Mouse (Mus musculus): ENCODE measurements around the gene Esam. TPM values are rescaled to one million over a fixed set of nuclear protein-coding genes. Genes with fewer than 3 reads are reported as not detected.
A peak's percentile ranks its signal among the peaks of the same experiment; 100 is the strongest.

The Esam gene
- polyA plus RNA-seq, 1 experiment from 2014 or later = 83.1 TPM

- ATAC-seq (no peak), DNase-seq (ENCODE audit: low read depth, low spot score) (no peak)
- TF ChIP-seq CTCF (IDR thresholded peaks at IDR 0.05) = no peak
- no peaks in the 10 kb centered on the region for H3K27me3 ChIP-seq
- in situ Hi-C loops (cut with MboI; ENCODE audit: low pct_unique_long_range_greater_than_20kb) = loop anchor here (5.0 kb wide), 1 partner anchor 66 kb away; no protein-coding TSS in a partner anchor
- CTCF ChIA-PET = interaction anchor here (0.7 to 2.6 kb wide), 4 partner anchors 14 to 97 kb away, joined by 3 to 11 read pairs (median 3); no protein-coding TSS in a partner anchor
- POLR2A ChIA-PET = interaction anchor here (1.5 kb wide), 1 partner anchor 12 kb away, joined by 3 read pairs; no protein-coding TSS in a partner anchor
Observed at GRCm38 (mm10) chr9:37528225-37528970, 520 bp downstream of the Esam start.

DNA sequence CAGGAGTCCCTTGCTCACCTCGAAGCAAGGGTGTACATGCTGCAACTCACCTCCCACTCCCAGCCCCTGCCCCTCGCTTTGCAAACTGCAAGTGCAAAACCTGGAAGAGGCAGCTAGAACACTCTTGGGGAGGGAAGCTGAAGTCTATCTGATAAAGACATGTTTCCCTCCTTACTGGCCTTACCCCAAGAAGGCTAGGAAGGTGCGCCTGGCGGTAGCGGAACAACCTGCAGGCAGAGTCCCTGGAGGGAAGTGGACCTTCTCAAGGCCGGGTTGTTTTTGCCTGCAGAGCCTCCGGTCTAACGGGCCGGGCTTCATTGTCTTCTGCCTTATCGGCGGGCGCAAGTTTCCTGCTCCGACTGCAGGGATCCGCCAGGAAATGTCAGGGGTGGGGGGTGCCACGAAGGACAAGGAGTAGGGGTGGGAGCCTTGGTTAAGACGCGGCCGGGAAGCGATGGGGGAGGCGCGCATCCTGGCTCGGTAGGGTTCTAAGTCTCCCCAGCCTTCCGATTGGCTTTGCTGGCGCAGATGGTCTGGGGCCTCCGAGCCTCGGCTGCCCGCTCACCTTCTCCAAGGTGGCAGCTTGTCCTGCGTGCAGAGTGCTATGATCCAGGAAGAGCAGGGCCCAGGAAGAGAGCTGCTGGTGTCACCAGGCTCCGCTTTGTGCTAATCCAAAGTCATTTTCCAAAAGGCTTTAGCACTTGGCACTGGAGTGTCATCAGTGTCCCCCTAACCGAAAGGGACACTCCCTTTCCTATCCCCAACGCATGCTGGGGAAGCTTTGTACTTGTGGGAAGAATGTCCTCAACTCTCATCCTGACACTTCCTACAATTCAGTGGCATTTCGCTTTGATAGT lies 2.4 kb downstream of the Esam start:
- CTCF ChIA-PET = interaction anchor here (1.2 to 2.6 kb wide), 4 partner anchors 14 to 67 kb away, joined by 3 to 11 read pairs (median 4); no protein-coding TSS in a partner anchor
- no peaks in the 10 kb centered on the region for H3K27me3 ChIP-seq
- DNase-seq (ENCODE audit: low read depth, low spot score) = no peak
- in situ Hi-C loops (cut with MboI; ENCODE audit: low pct_unique_long_range_greater_than_20kb) = no loop called here
- TF ChIP-seq CTCF (IDR thresholded peaks at IDR 0.05) = no peak
- peak; percentile 6 for ATAC-seq
- POLR2A ChIA-PET = interaction anchor here (0.7 kb wide), 1 partner anchor 41 kb away, joined by 3 read pairs; the partner anchor contains the start of gene Msantd2

DNA sequence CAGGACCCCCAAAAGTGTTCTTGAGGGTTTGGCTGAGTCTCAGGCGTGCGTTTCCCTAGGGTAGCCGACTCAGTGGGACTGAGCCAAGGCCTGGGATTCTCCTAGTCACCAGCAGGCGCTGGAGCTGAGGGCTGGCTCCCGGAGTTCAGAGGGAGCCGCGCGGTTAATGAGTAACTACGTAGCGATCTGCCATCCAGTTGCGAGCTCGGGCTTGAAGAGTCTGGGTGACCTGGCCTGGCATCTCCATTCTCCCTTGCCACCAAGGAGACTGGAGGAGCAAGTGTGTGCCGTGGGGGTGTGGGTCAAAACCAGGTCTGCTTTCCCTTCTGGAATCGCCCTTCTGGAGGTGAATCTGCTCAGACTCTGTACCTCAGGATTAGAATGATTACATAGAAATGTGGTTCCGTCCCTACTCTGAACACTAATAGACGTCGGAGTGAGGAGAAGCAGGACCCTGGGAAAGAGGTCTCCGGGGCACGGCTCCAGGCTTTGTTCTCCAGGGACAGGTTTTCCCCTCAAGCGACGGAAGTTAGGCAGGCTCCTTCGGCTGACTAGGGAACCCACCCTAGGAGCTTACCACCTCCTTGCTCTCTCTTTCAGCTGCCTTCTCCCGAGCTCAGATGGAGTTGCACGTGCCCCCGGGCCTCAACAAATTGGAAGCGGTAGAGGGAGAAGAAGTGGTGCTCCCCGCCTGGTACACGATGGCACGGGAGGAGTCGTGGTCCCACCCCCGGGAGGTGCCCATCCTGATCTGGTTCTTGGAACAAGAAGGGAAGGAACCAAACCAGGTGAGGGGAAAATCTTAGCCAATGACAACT lies 3.2 kb downstream of the Esam start:
- in situ Hi-C loops (cut with MboI; ENCODE audit: low pct_unique_long_range_greater_than_20kb) = no loop called here
- H3K27me3 ChIP-seq = no peaks in the 10 kb centered on the region
- DNase-seq (ENCODE audit: low read depth, low spot score) (no peak), ATAC-seq (peak; percentile 64)
- TF ChIP-seq CTCF (IDR thresholded peaks at IDR 0.05) = peak; percentile 72
- ChIA-PET POLR2A (interaction anchor here (0.7 kb wide), 1 partner anchor 42 kb away, joined by 3 read pairs; the partner anchor contains the start of gene Msantd2), CTCF (interaction anchor here (1.2 to 2.6 kb wide), 4 partner anchors 13 to 68 kb away, joined by 3 to 11 read pairs (median 4); no protein-coding TSS in a partner anchor)

- POLR2A ChIA-PET = no interaction called here
- CTCF ChIA-PET = interaction anchor here (1.9 kb wide), 1 partner anchor 9 kb away, joined by 4 read pairs; no protein-coding TSS in a partner anchor
- H3K27me3 ChIP-seq = no peaks in the 10 kb centered on the region
- ATAC-seq = no peak
- in situ Hi-C loops (cut with MboI; ENCODE audit: low pct_unique_long_range_greater_than_20kb) = no loop called here
- no peak for DNase-seq (ENCODE audit: low read depth, low spot score)
- TF ChIP-seq CTCF (IDR thresholded peaks at IDR 0.05) = no peak
Observed at GRCm38 (mm10) chr9:37536851-37537250, 9.0 kb downstream of the Esam start.

GRCm38 (mm10) chr9:37537658-37538250 lies 9.9 kb downstream of the Esam start:
- POLR2A ChIA-PET = no interaction called here
- H3K27me3 ChIP-seq = no peaks in the 10 kb centered on the region
- in situ Hi-C loops (cut with MboI; ENCODE audit: low pct_unique_long_range_greater_than_20kb) = no loop called here
- TF ChIP-seq CTCF (IDR thresholded peaks at IDR 0.05) = no peak
- CTCF ChIA-PET = interaction anchor here (1.9 kb wide), 1 partner anchor 8 kb away, joined by 4 read pairs; no protein-coding TSS in a partner anchor
- no peak for ATAC-seq
- DNase-seq (ENCODE audit: low read depth, low spot score) = no peak

GRCm38 (mm10) chr9:37539170-37540025 lies 11.5 kb downstream of the Esam start, which contains the start of gene Vsig2:
Gene Vsig2 (plus strand): TSS chr9:37539255.
- ChIA-PET CTCF (interaction anchor here (1.4 kb wide), 1 partner anchor 11 kb away, joined by 3 read pairs; no protein-coding TSS in a partner anchor), POLR2A (interaction anchor here (0.8 kb wide), 1 partner anchor 13 kb away, joined by 3 read pairs; no protein-coding TSS in a partner anchor)
- in situ Hi-C loops (cut with MboI; ENCODE audit: low pct_unique_long_range_greater_than_20kb) = loop anchor here (5.0 kb wide), 1 partner anchor 78 kb away; no protein-coding TSS in a partner anchor
- ATAC-seq (no peak), DNase-seq (ENCODE audit: low read depth, low spot score) (no peak)
- TF ChIP-seq CTCF (IDR thresholded peaks at IDR 0.05) = no peak
- no peaks in the 10 kb centered on the region for H3K27me3 ChIP-seq

DNA sequence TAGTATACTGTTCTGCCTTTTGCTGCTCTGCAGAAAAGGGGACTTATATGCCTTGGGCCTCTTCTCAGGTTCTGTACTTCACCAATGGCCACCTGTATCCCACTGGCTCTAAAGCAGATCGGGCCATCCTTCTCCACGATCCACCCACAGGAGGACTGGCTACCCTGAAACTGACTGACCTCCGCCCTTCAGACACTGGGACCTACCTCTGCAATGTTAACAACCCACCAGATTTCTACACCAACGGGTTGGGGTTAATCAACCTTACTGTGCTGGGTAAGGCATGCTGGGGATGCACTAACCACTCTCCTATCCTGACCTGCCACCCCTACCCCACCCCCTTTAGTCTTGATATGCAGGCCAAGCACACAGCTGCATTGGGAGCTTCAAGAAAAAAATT lies 12.3 kb downstream of the Esam start:
- ATAC-seq (no peak), DNase-seq (ENCODE audit: low read depth, low spot score) (no peak)
- ChIA-PET POLR2A (no interaction called here), CTCF (interaction anchor here (0.8 kb wide), 1 partner anchor 78 kb away, joined by 3 read pairs; no protein-coding TSS in a partner anchor)
- H3K27me3 ChIP-seq = no peaks in the 10 kb centered on the region
- in situ Hi-C loops (cut with MboI; ENCODE audit: low pct_unique_long_range_greater_than_20kb) = loop anchor here (5.0 kb wide), 1 partner anchor 77 kb away; no protein-coding TSS in a partner anchor
- no peak for TF ChIP-seq CTCF (IDR thresholded peaks at IDR 0.05)

DNA sequence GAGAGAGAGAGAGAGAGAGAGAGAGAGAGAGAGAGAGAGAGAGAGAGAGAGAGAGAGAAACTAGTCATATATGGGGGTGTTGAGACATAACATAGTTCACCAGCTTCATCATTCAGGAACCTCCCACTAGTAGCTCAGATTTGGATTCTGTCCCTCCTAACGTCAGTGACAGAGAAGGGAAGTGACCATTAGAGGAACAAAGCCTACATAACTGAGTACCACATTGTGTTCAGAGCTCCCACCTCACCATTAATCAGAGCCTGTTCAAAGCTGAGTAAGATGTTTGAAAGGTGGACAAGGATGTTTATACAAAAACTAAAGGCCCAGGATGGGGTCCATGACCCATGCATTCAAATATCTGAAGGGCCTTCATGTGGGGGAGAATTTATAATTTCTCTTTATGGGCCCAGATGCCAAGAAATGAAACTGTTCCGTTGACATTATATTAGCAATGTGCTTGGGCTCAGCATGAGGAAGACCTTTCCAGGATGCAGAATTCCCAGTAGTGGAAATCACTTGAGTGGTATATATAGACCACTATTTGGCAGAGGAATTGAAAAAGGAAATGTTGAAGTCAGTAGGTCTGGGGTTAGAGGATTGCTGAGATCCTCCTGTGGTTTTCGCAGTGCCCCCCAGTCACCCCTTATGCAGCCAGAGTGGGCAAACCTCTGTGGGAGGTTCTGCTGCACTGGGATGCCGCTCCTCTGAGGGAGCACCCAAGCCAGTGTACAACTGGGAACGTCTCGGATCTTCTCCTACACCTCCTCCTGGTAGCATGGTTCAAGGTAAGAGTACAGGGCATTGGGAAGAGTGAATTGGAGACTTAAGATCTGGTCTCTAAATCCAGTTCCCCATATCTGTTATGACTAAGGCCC lies 13.1 kb downstream of the Esam start:
- ATAC-seq (no peak), DNase-seq (ENCODE audit: low read depth, low spot score) (no peak)
- ChIA-PET POLR2A (no interaction called here), CTCF (interaction anchor here (0.8 to 1.4 kb wide), 2 partner anchors 78 kb away, joined by 3 to 5 read pairs; no protein-coding TSS in a partner anchor)
- H3K27me3 ChIP-seq = no peaks in the 10 kb centered on the region
- no peak for TF ChIP-seq CTCF (IDR thresholded peaks at IDR 0.05)
- in situ Hi-C loops (cut with MboI; ENCODE audit: low pct_unique_long_range_greater_than_20kb) = loop anchor here (5.0 kb wide), 1 partner anchor 76 kb away; no protein-coding TSS in a partner anchor

All from Patski (cell line).